Mouse (Mus musculus): ENCODE measurements around the gene Fbxw21.

- no peak for TF ChIP-seq CTCF (IDR thresholded peaks at IDR 0.05; ENCODE audit: low read depth, low read length)
- no peak for TF ChIP-seq EP300 (IDR thresholded peaks at IDR 0.05; ENCODE audit: insufficient read depth, low read depth, low read length)
- TF ChIP-seq POLR2A (IDR thresholded peaks at IDR 0.05; ENCODE audit: insufficient read depth, low read length), result no peak
Observed at GRCm38 (mm10) chr9:109105011-109105410, 56.8 kb downstream of the Fbxw21 start.
